Mouse (Mus musculus): ENCODE results near the gene Rhbdf1.

DNA sequence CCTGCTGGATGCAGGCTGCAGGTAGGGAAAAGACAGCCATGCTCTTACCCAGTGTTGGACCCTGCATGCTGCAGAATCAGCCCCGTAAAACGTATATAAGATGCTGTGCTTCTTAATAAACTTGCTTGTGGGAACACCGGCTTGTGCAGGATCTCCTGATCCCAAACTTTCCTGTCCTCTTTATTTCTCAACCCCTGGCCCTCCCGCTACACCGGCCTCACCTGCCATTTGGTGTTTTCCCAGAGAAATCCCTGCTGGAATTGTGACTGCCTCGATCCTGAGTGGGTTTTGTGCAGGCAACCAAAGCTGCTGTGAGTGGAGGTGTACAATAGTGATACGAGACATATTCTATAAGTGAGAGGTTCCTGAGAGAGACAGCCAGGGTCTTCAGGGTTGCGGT, 37.6 kb downstream of the Rhbdf1 start:
- TF ChIP-seq EP300 (IDR thresholded peaks at IDR 0.05; ENCODE audit: low read depth) = no peak
- TF ChIP-seq CTCF (IDR thresholded peaks at IDR 0.05; ENCODE audit: low read depth) = no peak

Measured in heart, postnatal 0 days (tissue).